In the genomic region with DNA sequence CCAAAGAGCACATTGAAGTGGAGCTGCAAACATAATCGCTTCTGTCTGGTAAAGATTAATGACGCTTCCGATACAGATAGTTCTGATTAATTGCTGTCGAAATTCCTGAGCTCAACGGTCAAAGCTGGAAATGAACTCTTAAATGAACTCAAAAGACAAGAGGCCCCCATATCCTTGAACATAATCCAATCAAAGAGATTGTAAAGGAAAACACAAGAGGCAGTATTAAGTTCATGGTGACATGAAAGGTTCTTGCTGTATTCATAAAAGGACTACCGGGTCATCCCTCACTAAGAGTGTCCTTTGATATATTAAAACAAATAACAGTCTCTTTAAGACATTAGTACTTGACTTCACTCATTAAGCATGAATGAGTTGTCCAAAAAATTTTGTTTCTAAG, we compare ENCODE assay signal across 17 mouse cellular contexts.
"Had no signal": no experiment of that assay in that cellular context is flagged by ENCODE, and none has a peak within 500 bp of the region (broad histone marks: within the 10 kb centered on the region; RNA-seq: fewer than 3 reads in every experiment).

No protein-coding gene starts in this region.

- H3K27ac ChIP-seq: lung, embryonic 15.5 days; macrophage; midbrain, embryonic 10.5 days; midbrain, embryonic 13.5 days; midbrain, embryonic 15.5 days; neural tube, embryonic 12.5 days; stomach, embryonic 15.5 days; stomach, postnatal 0 days had no signal

- H3K27me3 ChIP-seq: lung, embryonic 15.5 days; megakaryocyte, embryonic 14.5 days; midbrain, embryonic 13.5 days; midbrain, embryonic 15.5 days; neural tube, embryonic 12.5 days; stomach, embryonic 15.5 days had no signal

- ATAC-seq: lung, postnatal 0 days; midbrain, embryonic 13.5 days; midbrain, embryonic 15.5 days had no signal

- H3K4me2 ChIP-seq: lung, embryonic 15.5 days; midbrain, embryonic 13.5 days; midbrain, embryonic 15.5 days; neural tube, embryonic 12.5 days; stomach, embryonic 15.5 days had no signal

- H3K4me3 ChIP-seq: lung, embryonic 15.5 days; midbrain, embryonic 10.5 days; midbrain, embryonic 13.5 days; midbrain, embryonic 15.5 days; neural tube, embryonic 12.5 days; stomach, embryonic 15.5 days had no signal

- H3K9ac ChIP-seq: lung, embryonic 15.5 days; midbrain, embryonic 13.5 days; midbrain, embryonic 15.5 days; neural tube, embryonic 12.5 days; stomach, embryonic 15.5 days had no signal

- H3K4me1 ChIP-seq: lung, embryonic 15.5 days; megakaryocyte, embryonic 14.5 days; midbrain, embryonic 10.5 days; midbrain, embryonic 13.5 days; midbrain, embryonic 15.5 days; neural tube, embryonic 12.5 days; stomach, embryonic 15.5 days had no signal

- DNase-seq: lung, adult 2 months; lung, postnatal 14 days; lung, postnatal 36 days; right cerebral cortex, postnatal 14 days; thymus, adult 2 months; thymus, postnatal 25 days; thymus, postnatal 4 days had no signal

- H3K36me3 ChIP-seq: lung, embryonic 15.5 days; midbrain, embryonic 10.5 days; midbrain, embryonic 13.5 days; midbrain, embryonic 15.5 days; neural tube, embryonic 12.5 days; stomach, embryonic 15.5 days had no signal

- H3K9me3 ChIP-seq: lung, embryonic 15.5 days; midbrain, embryonic 10.5 days; midbrain, embryonic 13.5 days; midbrain, embryonic 15.5 days; neural tube, embryonic 12.5 days; stomach, embryonic 15.5 days had no signal
